Mouse (Mus musculus) lung, postnatal 0 days (tissue): ENCODE measurements at regions not wholly inside any gene's neighbourhood (a gene's known extent, or its start where the extent isn't known, plus 50 kb on each side); places are given as distances from the start of the nearest gene placed in this dataset.

Experiments
- CTCF ChIP-seq: IDR thresholded peaks from 2 replicates; pipeline ENCODE4 v1.5.1; 2016; ENCODE audit warnings: antibody characterized with exemption, mild to moderate bottlenecking
- EP300 ChIP-seq: IDR thresholded peaks from 2 replicates; pipeline ENCODE4 v1.6.1; 2016; ENCODE audit warnings: antibody characterized with exemption, mild to moderate bottlenecking, control low read depth

DNA sequence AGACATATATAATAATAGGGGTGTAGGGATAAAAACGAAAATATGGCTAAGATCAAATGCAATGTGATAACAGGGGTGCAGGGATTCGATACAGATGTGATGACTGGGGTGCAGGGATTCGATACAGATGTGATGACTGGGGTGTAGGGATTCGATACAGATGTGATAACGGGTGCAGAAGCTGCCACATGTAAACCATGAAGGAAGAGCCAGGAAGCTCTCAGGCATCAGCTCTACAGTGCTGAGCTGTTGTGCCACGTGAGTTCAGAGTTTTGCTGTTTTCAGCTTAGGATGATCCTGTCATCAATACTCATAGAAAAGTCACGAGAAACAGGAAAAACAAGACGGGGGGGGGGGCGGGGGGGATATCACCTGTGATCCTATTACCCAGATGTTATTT, 221.2 kb upstream of the Klf3 start:
- no peak for TF ChIP-seq EP300
- TF ChIP-seq CTCF = no peak
